Mouse (Mus musculus) cerebral cortex, adult 2 months (tissue): ENCODE results near the gene Ppp2r3a.

Experiments used
- WGBS: fragments of 180-500 bp; shearing (Covaris S2); methylation state at CpG from one replicate; pipeline ENCODE4 v1.1.7; 2018; 5-methylcytosine and 5-hydroxymethylcytosine counted together

The Ppp2r3a gene

DNA sequence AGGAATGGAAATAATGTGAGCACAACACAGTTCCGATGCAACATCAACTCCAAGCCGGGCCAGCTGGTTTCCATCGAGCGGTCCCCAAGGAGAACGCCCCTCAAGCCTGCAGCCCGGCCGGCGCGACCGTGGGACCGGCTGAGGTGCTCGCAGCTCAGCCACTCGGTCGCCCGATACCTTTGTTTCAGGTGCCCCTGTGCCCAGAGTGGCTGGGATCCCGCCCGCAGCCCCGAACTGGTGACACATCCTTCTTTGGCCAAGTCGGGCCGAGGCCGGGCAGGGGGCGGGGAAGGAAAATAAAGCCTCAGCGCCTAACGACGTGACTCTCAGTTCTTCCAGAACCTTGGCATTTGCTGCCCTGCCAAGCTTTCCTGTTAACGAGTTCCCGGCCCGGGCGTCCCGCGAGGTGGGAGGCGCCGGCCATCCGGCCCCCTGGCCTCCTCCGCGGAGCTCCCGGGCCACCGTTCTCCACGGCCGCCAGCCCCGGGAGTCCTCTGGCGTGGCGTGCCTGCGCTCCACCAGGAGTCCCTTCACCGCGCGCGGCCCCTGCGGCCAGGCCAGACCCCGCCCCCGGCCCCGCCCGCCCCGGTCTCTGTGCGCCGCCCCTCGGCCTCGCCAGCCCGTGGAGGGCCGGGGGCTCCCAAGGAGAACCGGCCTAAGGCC lies 483 bp downstream of the Ppp2r3a start:
- under 1% methylated on average over 61 of the region's 61 CpGs for WGBS

- WGBS = 6% methylated on average over 11 of the region's 11 CpGs
These were observed 1.1 kb downstream of the Ppp2r3a start for GRCm38 (mm10) chr9:101250486-101250885.

DNA sequence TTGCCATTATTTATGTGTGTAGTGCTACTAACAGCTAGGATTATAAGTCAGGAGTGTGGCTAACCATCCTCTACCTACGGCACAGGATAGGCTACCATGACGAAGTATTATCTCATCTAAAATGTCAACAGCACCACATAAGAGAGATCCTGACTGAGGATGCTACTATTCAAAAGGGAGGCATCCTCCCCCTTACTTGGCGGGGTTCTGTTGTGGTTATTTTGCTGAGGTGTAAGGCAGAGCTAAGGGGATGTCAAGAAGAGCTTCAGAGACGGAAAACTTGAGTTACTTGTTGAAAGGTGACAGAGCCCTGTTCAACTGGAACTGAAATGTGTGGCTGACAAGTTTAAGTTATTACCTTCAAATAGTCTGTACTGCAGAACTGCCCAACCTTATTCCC lies 2.0 kb downstream of the Ppp2r3a start:
- WGBS = 82% methylated on average over 4 of the region's 4 CpGs

GRCm38 (mm10) chr9:101247541-101247940 lies 4.1 kb downstream of the Ppp2r3a start:
- WGBS = 49% methylated on average over 7 of the region's 7 CpGs

- 97% methylated on average over 5 of the region's 5 CpGs for WGBS
These were observed 6.1 kb downstream of the Ppp2r3a start for GRCm38 (mm10) chr9:101245493-101245892.

DNA sequence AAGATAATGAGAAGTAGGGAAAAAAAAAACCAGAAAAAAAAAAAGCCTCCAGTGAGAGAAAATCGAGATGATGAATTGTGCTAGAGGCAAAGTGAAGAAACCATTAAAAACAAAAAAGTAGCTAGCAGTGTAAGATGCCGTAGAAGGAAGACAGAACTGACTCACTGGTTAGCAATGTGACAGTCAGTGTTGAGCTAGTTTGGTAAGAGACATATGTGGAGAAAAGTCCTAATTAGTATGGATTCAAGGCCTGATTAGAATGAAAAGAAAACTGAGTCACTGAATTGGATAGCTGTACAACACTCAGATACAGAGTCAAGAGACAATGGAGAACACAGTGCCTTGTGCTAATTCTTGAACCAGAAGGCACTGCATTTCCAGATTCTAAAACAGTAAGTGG lies 7.9 kb downstream of the Ppp2r3a start:
- 30% methylated on average over 2 of the region's 2 CpGs for WGBS

DNA sequence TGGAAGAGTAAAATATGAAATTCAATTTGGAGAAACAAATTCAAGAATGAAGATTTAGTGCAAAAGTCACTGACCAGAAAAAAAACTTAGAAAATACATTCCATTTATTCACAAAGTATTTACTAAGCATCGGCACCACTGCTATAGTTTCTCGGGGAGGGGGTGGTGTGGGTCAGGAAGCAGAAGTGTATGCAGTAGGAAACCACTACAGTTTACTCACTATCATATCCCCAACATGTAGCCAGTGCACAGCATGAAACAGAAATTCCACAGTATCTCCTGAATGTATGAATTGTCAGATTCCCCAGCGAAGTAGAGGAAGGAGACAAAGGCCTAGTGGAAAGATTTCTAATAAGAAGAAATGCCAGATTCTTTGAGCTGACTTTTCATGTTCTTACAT lies 11.4 kb downstream of the Ppp2r3a start:
- 74% methylated on average over 3 of the region's 3 CpGs for WGBS

- 81% methylated on average over 2 of the region's 2 CpGs for WGBS
These were observed 15.8 kb downstream of the Ppp2r3a start for GRCm38 (mm10) chr9:101235786-101236185.

- 79% methylated on average over 6 of the region's 6 CpGs for WGBS
These were observed 19.6 kb downstream of the Ppp2r3a start for GRCm38 (mm10) chr9:101232034-101232433.

- WGBS = 83% methylated on average over 3 of the region's 3 CpGs
These were observed 21.6 kb downstream of the Ppp2r3a start for GRCm38 (mm10) chr9:101230028-101230427.

- 82% methylated on average over 1 of the region's 1 CpGs for WGBS
These were observed 43.6 kb downstream of the Ppp2r3a start for GRCm38 (mm10) chr9:101207984-101208383.

- WGBS = 82% methylated on average over 4 of the region's 4 CpGs
These were observed 45.1 kb downstream of the Ppp2r3a start for GRCm38 (mm10) chr9:101206516-101206915.

DNA sequence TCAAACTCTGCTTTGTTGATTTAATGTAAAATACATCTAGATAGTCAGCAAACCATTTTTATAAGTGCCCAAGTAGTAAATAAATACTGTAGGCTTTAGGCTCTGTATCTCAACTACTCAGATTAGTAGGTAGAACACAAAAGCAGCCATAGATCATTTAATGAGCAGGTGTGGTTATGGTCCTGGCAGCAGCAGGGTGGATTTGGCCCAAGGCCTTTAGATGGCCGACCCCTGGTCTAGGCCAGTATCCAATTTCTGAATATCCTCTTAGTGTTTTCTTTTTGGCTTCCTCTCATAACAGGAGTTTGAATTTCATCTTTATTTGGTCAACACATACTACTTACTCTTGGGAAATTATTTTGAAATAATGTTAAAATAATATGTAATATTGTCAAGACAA lies 46.4 kb downstream of the Ppp2r3a start:
- 45% methylated on average over 1 of the region's 1 CpGs for WGBS

DNA sequence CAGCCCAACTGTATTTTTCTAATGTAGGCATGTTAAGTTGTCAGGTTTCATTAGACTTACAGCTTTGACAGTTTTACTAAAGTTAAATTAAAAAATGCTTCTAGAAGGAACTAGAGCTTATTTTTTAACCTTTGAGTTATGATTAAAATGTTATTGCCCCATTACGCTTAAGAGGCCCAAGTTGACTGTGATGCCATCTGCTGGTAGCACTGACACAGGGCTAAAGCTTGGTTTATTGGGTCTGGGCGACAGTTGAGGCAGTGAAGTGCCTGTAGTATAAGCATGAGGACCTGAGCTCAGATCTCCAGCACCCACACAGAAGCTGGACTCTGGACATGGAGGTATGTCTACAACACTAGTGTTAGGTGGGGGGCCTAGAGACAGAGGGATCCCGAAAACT lies 47.5 kb downstream of the Ppp2r3a start:
- WGBS = 91% methylated on average over 3 of the region's 3 CpGs

DNA sequence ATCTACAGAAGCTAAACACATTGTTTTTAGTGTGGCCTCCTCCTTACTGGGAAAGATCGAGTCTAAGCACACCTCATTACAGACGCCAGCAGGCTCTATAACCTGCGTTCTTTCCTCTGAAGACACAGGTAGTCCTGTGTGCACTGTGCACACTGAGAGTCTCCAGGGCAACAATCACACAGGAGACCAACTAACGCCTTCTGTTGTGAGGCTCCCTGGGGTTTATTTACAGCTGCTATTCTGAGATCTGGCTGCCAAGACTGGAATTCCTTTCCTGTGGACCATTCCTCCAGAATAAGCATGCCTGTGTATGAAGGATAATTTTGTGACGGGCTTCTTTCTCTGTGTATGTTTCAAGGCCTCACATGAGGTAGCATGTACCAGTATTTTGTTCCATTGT lies 51.0 kb downstream of the Ppp2r3a start:
- WGBS = 54% methylated on average over 5 of the region's 5 CpGs

GRCm38 (mm10) chr9:101198804-101199203 lies 52.8 kb downstream of the Ppp2r3a start:
- WGBS = 56% methylated on average over 6 of the region's 6 CpGs

GRCm38 (mm10) chr9:101198261-101198660 lies 53.3 kb downstream of the Ppp2r3a start:
- WGBS = 73% methylated on average over 3 of the region's 3 CpGs

- 33% methylated on average over 5 of the region's 5 CpGs for WGBS
These were observed 69.5 kb downstream of the Ppp2r3a start for GRCm38 (mm10) chr9:101181962-101182701.

DNA sequence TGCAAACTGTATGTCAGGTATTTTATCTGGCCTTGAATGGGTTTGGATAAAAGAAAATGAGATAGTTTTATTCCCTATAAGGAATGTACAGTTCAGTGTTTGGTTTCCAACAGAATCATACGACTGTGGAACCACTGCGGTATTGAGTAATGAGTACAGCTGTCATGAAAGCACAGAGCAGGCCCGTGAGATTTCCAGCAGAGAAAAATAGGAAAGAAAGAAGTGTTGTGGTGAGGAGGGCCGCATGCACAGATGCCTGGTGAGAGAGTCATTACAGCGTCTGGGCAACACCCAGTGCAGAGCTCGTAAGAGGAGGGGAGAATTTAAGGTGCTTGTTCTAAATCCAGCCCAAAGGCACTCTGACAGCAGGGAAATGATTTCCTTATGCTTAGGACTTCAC lies 70.3 kb downstream of the Ppp2r3a start:
- 40% methylated on average over 6 of the region's 6 CpGs for WGBS

- 22% methylated on average over 2 of the region's 2 CpGs for WGBS
These were observed 71.4 kb downstream of the Ppp2r3a start for GRCm38 (mm10) chr9:101180234-101180633.

- 52% methylated on average over 1 of the region's 1 CpGs for WGBS
These were observed 91.0 kb downstream of the Ppp2r3a start for GRCm38 (mm10) chr9:101160627-101161026.

- 27% methylated on average over 5 of the region's 5 CpGs for WGBS
These were observed 91.5 kb downstream of the Ppp2r3a start for GRCm38 (mm10) chr9:101160092-101160491.

DNA sequence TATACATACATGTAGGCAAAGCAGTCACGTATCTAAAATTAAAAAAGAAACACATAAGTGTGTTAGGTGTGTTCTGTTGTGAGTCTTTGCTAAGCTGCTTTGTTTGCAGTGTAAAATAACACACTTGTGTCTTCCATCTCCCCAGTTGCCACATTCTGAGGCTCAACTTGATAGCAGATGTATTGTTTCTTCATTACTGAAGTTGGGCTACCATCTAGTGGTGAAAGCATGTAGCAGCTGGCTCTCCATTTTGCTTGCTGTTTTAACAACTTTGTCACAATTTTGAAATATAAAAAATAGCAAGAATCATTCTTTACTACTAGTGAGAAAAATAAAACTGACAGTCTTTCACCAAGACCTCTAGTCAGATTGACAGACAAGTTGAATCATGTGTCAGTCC lies 92.2 kb downstream of the Ppp2r3a start:
- WGBS = 54% methylated on average over 1 of the region's 1 CpGs
